Mouse (Mus musculus) adrenal gland (tissue): ENCODE results near the gene Pdpn.

ENCODE experiments used
- intact Hi-C: fragments of 180-260 bp; cut with DNase I; formaldehyde crosslinking; loops from one replicate; pipeline ENCODE4 v1.15.1; 2025

Gene Pdpn

DNA sequence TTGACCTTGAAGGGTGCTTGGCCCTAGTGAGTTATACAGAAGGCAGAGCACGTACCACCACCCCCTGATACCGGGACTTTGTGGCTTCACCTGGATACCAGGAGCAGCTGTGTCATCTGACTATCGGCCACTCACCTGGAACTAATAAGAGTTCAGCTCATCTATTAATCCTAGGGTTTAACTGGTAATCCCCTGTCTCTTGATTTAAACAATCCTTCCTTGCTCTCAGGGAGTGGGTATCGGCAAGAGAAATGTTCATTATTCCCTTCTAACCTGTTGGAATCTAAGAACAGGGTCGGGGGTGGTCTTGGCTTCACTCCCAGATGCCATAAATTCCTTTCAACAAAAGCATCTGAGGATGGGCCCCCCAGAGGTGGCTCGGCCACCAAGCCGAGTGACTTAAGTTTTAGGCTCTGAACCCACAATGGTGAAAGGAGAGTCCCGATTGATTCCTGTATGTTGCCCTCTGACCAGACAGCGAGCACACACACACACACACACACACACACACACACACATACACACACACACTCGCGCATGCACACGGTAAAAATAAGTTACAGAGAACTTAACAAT is 837 bp upstream of the Pdpn start:
- intact Hi-C loops: no loop called here

- intact Hi-C loops: no loop called here
Measured at GRCm38 (mm10) chr4:143298431-143299315, 691 bp downstream of the Pdpn start.

- intact Hi-C loops: no loop called here
Measured at GRCm38 (mm10) chr4:143297016-143297556, 2.3 kb downstream of the Pdpn start.

DNA sequence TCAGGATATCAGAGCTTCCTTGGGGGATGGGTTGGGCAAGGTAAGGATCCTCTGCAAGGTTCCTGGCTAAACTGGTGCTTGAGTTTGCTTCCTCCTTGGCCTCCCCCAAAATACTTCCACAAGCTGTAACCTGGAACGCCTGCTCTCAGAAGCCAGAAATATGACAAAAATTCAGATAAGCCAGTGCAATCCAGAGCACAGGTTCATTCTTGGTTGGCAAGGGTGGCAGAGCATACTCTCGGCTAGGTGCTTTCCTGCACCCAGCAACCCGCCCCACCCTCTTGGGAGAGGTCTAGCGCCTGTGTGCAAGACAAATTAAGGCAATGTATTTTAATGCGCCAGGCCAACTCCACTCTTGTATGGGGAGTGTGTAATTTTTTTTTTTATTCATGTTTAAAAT is 3.2 kb downstream of the Pdpn start:
- intact Hi-C loops: no loop called here

DNA sequence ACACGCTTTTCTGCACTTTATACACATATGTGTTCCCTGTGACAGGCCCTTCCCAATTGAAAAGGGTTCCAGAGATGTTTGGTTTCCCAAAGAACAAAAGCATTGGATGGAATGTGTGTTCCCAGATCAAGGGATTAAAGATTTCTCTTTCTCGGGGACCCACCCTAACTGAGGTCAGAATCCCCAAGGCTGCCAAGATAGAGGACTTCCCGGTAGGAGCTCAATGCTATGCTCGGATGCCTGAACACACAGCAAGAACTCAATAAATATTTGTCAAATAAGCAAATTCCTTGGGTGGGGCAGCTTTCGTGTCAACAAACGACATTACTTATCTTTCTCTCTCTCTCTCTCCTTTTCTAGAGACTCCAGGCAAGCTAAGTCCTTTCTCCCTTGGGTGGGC is 5.0 kb downstream of the Pdpn start:
- intact Hi-C loops: no loop called here

DNA sequence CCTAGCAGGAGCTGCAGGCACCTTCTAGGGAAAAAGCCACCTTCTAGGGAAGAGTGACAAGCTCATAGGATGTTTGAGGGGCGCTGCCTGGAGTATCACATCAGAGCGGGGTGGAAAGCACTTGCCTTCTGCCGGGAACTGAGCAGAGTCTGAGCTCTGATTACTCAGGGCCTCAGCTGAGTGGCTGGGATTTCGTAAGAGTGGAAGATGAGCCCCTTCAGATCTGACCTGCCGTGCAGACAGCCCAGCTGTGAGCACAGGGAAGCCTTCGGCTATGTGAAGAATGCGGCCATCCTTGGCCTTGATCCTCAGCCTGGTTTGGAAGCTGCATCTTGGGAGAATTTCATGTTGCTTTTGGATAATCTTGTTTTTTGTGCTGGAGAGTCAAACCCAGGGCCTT is 10.5 kb downstream of the Pdpn start:
- intact Hi-C loops: no loop called here

DNA sequence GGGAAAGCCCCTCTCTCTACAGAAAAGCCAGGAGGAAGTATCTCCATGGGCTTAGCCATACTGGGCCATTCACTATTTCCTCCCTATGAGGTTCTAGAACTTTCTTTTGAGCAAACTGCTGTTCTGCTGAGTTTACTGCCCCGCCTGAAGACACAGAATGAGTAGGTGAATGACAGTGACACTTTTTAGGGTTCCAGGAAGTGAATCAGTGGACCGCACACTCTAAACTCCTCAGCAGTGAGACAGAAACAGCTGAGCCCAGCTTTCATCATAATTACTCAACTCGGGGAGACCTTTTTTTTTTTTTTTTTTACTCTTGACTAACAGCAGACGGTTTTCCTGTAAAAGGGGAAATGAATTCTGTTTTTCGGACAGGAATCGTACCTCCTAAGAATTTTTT is 10.9 kb downstream of the Pdpn start:
- intact Hi-C loops: no loop called here

GRCm38 (mm10) chr4:143287065-143287464 is 12.3 kb downstream of the Pdpn start:
- intact Hi-C loops: no loop called here

DNA sequence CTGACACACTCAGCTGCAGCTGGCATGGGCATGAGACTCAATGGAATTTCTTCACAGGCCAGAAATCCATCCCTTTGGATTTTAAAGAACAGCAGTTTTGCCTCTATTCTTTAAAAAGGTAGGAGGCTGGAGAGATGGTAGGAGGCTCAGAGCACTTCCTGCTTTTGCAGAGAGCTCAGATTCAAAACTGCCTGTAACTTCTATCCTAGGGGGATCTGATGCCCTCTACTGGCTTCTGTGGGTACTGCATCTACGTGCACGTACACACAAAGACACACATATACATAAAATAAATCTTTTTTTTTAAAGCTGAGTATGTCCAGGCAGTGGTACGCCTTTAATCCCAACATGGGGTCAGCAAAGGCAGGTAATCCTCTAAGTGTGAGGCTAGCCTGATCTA is 19.2 kb downstream of the Pdpn start:
- intact Hi-C loops: no loop called here

DNA sequence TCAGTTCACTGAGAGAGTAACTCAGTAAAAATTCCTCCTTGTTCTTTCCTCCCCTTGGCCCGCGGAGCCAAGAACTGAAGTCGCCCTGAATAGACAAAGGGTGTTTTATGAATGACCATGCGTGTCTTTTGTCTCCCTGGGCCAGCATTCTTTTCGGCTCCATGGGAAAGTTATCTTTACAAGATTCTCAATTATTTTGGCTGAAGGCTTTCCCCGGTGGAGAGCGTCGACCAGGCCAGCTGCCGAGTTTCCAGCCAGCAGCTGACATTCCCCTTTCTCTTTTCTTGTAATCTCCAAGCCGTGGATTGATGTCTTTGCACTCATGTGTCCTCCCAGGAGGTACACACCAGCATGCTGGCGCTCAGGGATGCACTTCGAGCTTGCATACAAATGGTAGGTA is 19.7 kb downstream of the Pdpn start:
- intact Hi-C loops: no loop called here

DNA sequence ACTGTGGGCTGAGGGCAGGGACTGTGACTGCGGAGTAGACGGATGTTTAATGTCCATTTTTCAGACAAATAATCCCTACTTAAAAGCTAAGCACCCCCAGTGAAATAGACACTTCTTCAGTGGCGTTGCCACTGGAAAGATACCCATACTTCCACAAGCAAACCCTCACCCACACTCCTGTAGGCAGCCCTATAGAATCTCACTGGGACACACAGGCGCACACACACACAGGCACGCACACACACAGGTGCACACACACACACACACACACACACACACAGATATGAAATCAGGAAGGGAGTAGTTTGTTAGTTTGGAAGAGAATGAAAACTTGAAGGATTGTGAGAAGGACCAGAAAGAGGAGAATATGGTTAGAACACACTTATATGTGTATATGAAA is 20.3 kb downstream of the Pdpn start:
- intact Hi-C loops: no loop called here

DNA sequence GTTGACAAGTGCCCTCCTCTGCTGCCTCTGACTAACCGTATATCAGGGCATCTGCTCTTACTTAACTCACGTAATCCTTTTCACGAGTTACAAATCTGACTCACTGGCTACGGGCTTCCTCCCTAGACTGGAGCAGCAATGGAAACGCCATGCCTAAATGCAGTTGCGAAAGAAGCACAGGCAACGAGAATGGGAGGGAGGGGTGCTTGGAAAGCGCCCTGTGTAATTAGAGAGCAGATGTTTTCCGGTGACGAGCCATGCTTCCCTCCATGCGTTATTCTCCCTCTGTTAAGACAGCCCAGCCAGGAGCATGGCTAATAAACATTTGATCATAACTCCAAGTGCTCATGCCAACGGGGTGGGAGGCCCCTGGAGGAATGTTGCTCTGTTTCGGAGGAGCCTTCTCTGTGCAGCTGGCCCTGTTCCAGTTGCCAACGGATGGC is 20.9 kb downstream of the Pdpn start:
- intact Hi-C loops: no loop called here

- intact Hi-C loops: no loop called here
Measured at GRCm38 (mm10) chr4:143277319-143277718, 22.0 kb downstream of the Pdpn start.

GRCm38 (mm10) chr4:143271571-143271970 is 27.8 kb downstream of the Pdpn start:
- intact Hi-C loops: no loop called here

DNA sequence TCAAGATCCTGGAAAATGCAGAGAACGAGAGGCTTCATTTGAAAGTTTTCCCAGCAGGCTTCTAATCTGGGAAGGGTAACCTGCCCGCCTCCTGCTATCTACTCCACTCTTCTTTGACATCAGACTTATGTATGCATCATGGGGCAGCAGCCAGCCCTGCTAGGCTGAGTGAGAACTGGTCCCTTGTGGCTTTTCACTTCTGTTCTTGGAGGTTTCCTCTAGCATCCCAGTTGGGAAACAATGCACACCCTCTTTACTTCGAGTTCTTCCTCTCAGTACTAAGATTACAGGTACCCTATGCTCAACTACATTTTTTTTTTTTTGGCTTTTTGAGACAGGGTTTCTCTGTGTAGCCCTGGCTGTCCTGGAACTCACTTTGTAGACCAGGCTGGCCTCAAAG is 28.5 kb downstream of the Pdpn start:
- intact Hi-C loops: no loop called here

GRCm38 (mm10) chr4:143262696-143263095 is 36.7 kb downstream of the Pdpn start:
- intact Hi-C loops: no loop called here

GRCm38 (mm10) chr4:143259718-143260349 is 39.5 kb downstream of the Pdpn start:
- intact Hi-C loops: no loop called here

DNA sequence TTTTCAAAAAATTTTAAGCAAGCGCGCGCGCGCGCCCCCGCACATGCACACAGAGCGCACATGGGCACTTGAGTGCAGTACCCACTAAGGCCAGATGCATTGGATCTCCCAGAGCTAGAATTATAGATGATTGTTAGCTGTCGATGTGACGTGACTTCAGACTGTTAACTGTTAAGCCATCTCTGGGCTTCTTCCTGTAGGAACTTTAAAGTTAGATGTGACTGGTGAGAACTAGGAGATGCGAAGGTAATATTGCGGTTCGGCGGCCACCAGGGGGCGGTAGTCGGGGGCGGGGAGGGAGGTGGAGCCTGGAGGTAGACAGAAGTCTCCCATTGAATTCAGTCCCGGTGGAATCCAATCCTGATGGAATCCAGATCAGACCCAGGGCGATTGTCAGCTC is 40.8 kb downstream of the Pdpn start:
- intact Hi-C loops: no loop called here

- intact Hi-C loops: no loop called here
Measured at GRCm38 (mm10) chr4:143257971-143258370, 41.4 kb downstream of the Pdpn start.

DNA sequence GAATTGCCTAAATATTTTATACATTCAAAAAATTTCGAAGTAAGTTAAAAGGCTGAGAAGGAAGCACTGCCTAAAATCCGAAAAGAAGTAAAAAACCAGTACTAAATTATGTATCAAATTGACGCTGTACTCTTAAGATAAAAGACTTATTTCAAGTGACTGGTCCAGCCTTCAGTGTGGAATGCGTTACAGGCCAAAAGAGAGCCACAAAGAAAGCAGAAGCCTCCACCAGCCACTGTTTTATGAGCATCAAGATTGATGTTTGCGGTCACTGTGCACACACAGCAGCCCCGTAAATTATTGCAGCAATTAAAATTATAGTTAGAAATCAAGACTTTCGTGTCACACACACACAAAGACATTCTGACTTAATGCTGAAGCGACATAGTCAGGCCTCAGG is 43.8 kb downstream of the Pdpn start:
- intact Hi-C loops: no loop called here

GRCm38 (mm10) chr4:143253356-143253755 is 46.0 kb downstream of the Pdpn start:
- intact Hi-C loops: no loop called here

DNA sequence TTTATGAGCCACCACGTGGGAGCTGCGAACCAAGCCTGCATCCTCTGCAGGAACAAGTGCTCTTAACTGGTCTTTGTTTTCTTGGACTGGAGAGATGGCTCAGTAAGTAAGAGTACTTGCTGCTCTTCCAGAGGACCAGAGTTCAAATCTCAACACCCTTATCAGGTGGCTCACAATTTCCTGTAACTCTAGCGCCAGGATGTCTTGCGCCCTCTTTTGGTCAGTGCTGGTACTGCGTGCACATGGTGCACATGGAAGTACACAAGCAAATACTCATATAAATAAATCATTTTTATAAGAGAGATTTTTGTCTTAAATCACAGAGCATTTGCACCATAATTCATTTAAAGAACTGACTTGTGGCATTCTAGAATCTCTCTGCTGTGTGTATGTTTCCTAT is 51.3 kb downstream of the Pdpn start:
- intact Hi-C loops: no loop called here
